Mouse (Mus musculus): Measurements from ENCODE around the gene Olfr469. TPM values are rescaled to one million over a fixed set of nuclear protein-coding genes. Genes with fewer than 3 reads are reported as not detected.

Olfr469 gene
- polyA plus RNA-seq, 1 experiment from 2014 or later, result not detected

Other genes with a start within 250 kb of the Olfr469 start
- gene Ppfibp2, start 230.3 kb downstream of the Olfr469 start, polyA plus RNA-seq (2016; fragmentation: Nextera tagmentation; extraction: Ambion mirVana), result 8.0 and 13.3 TPM in 2 replicates
- gene 5330417H12Rik, start 200.4 kb downstream of the Olfr469 start, polyA plus RNA-seq (2016; fragmentation: Nextera tagmentation; extraction: Ambion mirVana), result 0.15 TPM in 1 of 2 replicates, not detected in the other
- 1.2 and 1.3 TPM in 2 replicates for gene Cyb5r2, start 67.5 kb downstream of the Olfr469 start, polyA plus RNA-seq (2016; fragmentation: Nextera tagmentation; extraction: Ambion mirVana)
- not detected in 2 replicates for gene Ovch2, start 24.3 kb downstream of the Olfr469 start, polyA plus RNA-seq (2016; fragmentation: Nextera tagmentation; extraction: Ambion mirVana)
- not detected in 2 replicates for gene Olfr467, start 13.3 kb downstream of the Olfr469 start, polyA plus RNA-seq (2016; fragmentation: Nextera tagmentation; extraction: Ambion mirVana)
- not detected in 2 replicates for gene Olfr470, start 21.9 kb upstream of the Olfr469 start, polyA plus RNA-seq (2016; fragmentation: Nextera tagmentation; extraction: Ambion mirVana)
- gene Olfr472, start 72.4 kb upstream of the Olfr469 start, polyA plus RNA-seq (2016; fragmentation: Nextera tagmentation; extraction: Ambion mirVana), result 0.03 TPM in 1 of 2 replicates, not detected in the other
- gene Olfr473, start 104.9 kb upstream of the Olfr469 start, polyA plus RNA-seq (2016; fragmentation: Nextera tagmentation; extraction: Ambion mirVana), result not detected in 2 replicates
- not detected in 2 replicates for gene Olfr474, start 129.1 kb upstream of the Olfr469 start, polyA plus RNA-seq (2016; fragmentation: Nextera tagmentation; extraction: Ambion mirVana)
- not detected in 2 replicates for gene Olfr476, start 139.3 kb upstream of the Olfr469 start, polyA plus RNA-seq (2016; fragmentation: Nextera tagmentation; extraction: Ambion mirVana)
- not detected in 2 replicates for gene Olfr477, start 161.2 kb upstream of the Olfr469 start, polyA plus RNA-seq (2016; fragmentation: Nextera tagmentation; extraction: Ambion mirVana)
- gene Olfr478, start 208.4 kb upstream of the Olfr469 start, polyA plus RNA-seq (2016; fragmentation: Nextera tagmentation; extraction: Ambion mirVana), result not detected in 2 replicates
- gene Olfr479, start 225.2 kb upstream of the Olfr469 start, polyA plus RNA-seq (2016; fragmentation: Nextera tagmentation; extraction: Ambion mirVana), result not detected in 2 replicates
- not detected in 2 replicates for gene Olfr480, start 241.8 kb upstream of the Olfr469 start, polyA plus RNA-seq (2016; fragmentation: Nextera tagmentation; extraction: Ambion mirVana)